Mouse (Mus musculus) MN1 (cell line): Measurements from ENCODE around the gene March10.

ENCODE experiments used
- DNase-seq: peaks from one replicate; pipeline ENCODE4 v3.0.0-alpha.2; 2016; ENCODE audit warnings: low spot score

The March10 gene

DNA sequence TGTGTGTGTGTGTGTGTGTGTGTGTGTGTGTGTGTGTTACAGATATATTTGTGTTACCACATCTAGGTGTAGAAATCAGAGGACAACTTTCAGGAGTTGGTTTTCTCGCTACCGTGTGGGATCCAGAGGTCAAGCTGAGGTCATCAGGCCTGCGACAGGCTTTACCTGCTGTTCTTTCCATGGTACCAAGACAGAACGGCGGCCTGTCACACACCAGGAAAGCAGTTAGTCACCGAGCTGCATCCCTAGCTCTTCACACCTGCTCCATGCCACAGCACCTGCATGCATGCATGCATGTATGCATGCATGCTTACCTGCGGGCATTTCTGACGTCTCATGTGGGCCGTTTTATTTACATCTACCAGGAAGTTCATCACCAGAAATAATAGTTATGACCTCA is 9.0 kb upstream of the March10 start:
- no peak for DNase-seq

DNA sequence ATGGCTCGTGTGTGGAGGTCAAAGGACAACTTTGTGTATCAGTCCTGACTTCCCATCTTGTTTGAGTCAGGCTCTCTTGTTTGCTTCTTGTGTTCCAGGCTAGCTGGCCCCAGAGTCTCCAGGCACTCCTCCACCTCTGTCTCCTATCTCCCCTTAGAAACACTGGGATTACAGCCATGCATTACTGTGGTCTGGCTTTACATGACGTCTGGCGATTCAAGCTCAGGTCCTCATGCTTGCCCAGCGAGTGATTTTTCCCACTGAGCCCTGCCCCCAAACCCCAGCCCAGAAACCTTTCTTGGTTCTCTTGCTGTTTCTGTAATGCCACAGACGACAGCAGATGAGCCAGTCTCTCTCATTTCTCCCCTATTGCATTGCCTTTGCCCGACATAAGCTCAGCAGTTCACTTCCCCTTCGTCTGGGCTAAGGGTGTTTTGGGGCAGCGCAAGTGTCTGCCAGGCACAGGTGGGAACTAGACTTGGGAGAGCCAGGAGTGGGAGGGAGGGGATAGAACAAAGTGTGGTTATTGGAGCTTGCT is 8.0 kb upstream of the March10 start:
- DNase-seq = no peak

DNA sequence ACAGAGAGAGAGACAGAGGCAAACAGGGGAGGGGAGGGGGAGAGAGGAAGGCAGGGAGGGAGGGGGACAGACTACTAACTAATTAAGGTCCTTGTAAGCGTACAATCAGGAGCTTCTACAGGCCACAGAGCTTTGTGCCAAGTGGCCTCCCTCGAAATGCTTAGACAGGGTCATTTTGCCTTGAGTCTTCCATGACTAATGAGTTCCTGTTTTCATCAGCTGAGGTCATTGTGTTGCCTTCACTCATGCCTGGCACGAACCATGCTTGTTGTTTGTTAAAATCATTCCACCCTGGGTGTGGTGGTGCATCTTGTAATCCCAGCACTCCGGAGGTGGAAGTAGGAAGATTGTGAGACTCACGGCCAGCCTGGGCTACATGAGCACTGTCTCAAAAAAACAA is 3.4 kb upstream of the March10 start:
- peak; percentile 46 for DNase-seq

DNA sequence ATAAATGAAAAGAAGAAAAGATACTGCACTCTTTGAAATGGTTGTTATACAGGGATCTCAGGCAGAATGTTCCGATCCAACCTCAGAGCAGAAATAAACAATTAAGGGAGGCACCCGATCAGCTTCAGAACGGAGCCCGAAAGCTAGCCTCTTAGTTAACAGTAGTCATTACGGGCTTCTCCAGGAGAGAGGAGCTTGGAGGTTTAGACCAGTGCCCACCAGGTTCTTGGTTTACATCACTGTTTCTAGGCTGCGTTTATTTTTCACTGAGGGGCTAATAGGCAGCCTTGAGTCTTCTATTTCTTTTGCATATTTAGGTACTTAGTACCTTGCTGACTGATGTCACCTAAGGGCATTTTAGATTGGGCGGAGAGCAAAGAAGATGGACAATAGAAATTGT is 506 bp upstream of the March10 start:
- DNase-seq = no peak

DNA sequence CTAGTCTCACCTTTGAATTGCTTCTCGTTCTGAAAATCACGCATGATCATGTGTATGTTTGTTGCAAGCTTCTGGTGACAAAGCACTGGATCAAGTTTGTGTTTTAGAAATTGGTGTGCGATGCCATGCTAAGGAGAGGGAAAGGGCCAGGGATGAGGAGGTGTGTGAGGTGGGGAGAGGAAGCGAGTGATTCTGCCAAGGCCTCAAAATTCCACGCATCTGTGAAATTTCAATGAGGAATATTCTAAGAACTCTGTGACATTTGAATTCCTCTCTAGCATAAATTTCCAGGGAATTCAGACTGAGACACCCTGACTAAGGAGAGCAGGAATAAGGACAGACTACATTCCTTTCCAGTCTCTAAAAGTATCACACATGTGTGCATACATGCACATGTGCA is 1.4 kb downstream of the March10 start:
- DNase-seq = no peak

DNA sequence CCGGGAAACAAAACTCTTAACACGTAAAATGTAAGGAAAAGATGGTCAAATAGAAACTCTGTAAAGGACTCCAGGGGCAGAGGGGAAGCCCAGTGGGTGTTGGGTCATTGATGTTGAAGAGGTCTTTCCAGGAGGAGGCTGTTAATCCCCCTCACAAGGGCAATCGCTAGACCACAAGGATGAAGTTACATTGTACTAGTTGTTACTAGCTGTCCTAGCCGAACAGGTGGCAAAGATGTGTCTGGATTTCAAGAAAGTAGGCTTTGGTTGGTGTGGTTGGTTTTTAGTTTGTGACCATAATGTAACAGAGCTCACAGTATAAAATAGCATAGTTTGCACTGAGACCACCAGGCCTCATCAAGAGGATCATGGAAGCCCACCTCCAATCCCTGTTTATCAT is 3.5 kb downstream of the March10 start:
- no peak for DNase-seq

DNA sequence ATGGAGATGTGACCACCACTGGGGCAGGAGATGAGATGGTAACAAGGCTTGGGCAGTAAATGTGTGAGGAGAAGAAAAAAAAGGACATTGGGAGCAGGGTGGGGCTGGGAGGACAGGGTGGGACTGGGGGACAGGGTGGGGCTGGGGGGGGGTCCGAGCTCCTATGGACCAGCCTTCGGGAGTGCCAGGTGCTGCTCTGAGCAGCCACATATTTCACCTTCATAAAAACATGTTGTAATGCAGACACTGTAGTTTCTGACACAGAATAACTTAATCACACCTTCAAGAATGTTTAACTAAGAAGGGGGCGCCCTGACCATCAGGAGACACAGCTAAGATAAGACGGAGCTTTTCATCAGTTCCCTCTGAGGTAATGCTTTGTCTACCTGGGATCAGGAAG is 4.0 kb downstream of the March10 start:
- no peak for DNase-seq

DNA sequence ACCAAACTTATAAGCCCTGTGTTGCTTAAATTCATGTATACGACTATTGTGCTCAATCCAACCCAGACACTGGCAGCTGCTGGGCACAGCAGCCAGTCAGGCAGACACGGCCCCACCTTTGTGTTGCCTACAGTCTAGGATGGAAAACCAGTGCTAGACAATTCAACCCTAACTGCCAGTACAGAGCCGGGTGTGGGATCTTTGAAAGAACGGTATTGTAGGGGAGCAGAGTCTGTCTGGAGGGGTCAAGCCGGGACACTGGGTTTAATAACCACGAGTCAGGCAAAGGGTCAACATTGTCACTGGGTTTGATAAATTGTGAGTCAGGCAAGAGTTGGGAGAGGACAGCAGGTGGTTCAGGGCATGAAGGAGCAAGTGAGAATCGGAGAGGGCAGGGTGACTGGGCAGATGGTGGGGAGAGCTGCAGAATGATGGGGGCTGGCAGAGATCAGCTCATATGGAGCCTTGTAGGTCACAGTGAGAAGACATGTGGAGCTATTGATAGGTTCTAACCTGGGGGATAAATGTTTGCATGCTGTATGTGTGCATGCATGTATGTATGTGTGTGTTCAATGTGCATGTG is 4.9 kb downstream of the March10 start:
- no peak for DNase-seq

DNA sequence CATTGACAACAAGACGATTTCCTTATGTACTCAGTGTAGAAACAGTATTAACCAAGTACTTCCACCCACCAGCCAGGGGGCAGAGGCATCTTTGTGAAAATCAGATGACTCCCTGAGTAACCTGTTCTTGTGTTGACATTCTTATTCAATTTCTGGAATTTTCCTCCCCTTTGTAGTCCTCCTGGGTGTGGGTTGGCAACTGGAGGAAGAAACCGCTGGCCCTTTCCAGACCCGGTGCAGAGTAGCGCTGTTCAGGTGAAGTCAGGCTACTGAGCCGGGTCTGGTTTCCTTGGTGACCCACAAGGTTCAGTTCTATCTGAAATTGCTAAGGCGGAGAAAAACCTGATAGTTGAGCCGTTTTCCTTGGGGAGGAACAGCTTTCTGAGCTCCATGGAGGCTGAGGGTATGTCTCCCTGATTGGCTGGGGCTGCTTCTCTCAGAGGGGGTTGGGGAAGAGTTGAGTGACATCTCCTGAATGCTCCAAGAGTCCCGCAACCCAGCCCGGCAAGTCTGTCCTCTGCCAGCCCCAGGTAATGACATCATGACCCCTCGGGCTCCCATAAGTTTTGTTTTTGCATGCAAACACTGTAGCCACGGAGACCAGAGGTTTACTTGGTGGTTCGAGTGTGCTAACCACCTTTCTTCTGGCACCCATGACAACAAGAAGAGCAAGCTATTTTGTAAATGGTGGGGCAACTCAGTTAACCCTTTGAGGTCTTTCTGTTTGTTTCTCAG is 6.8 kb downstream of the March10 start:
- DNase-seq = no peak

DNA sequence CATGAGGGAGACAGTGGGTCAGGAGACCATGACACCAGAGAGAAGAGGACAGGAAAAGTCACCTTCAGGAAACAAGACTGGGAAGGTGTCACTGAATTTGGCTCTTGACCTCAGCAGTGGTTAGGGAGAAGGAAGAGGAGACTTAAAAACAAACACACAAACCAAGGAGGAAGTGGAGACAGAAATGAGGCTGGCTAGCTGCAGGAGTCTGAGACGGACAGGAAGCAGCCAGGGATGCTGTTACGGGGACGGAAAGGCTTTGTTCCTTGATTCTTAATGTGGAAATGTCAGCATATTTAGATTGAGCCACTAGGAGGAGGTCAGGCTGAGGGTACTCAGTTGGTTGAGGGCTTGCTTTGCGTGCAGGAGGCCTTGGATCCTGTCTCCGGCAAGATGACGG is 8.9 kb downstream of the March10 start:
- DNase-seq = no peak

DNA sequence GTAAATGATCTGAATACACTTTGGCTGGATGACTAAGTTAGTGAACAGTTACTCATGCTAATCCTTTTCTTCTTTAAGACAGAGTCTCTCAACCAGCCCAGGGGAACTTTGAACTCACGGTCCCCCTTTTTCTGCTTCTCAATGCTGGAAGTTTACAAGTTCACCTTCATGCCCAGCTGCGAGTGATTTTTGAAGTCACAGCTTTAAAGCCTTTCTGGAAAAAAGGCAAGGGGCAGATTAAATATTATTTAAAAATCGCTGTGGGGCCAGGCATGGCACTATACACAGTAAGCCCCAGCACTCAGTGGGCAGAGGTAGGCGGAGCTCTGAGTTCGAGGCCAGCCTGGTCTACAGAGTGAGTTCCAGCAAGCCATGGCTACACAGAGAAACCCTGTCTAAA is 10.3 kb downstream of the March10 start:
- DNase-seq = no peak

DNA sequence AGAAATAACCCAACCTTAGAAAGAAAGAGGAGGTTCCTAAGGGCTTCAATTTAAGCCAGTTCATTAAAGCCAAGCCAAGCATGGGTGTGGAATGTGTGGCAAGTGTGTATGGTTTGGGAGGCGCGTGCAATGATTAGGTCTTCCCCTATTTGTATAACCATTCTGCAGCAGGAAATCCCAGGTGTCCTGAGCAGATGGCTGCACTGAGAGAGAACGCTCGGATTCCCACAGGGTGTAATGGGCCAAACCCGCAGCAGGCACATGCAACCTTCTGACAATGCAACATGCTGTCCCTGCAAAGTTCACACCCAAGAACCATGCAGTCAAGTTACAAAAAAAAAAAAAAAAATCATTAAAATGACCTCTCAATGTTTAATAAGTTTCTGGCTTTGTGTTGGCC is 10.8 kb downstream of the March10 start:
- DNase-seq = no peak

DNA sequence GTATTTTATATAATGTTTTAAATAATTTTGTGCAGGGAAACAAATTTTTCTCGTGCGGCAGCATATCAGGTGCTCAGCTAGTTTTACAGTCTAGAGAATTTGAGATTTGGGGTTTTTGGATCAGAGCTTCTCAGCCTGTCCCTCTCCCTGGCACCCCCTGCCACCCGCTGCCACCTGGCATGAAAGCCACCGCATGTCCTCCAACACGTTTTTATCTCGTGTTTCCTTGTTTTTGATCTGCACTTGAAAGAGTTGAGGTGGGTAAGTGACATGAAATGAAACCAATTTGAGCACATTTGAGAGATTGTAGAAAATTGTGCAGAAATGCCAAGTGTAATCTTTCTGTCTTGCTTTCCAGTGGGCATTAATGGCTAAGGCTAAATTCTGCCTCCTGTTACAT is 11.6 kb downstream of the March10 start:
- DNase-seq = no peak

DNA sequence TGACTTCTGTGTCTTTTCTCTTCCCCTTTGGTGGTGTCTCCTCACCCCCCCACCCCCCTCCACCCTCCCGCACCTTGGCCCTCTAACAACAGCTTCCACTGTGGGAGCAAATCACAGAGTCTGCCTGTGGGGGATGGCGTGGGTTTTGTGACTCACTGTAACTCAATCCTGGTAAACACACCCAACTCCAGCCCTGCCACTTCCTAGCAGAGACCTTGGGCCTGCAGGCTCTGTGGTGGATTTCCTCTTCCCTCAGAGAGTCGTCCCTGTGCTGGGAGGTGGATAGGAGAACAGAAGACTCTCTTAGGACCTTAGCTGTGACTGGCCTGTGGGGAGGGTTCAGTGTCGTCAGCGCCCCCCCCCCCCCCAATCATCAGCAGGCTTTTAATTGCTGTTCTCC is 13.0 kb downstream of the March10 start:
- DNase-seq = no peak

DNA sequence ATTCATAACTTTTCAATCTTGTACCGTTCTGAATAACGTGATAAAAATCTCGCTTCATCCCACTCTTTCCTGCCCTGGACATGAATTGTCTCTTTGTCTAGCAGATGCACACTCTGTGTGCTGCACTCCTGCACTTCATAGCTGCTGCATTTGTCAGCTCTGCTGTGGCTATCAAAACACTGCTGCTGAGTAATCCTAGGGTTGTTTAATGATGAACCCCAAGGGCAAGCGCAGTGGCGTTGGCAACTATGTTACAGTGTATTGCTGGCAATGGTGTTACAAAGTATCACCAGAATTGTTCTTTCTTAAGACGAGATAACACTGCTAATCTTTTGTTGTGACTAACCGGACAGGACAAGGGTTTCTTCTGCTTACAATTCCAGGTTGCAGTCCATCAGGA is 16.7 kb downstream of the March10 start:
- no peak for DNase-seq

DNA sequence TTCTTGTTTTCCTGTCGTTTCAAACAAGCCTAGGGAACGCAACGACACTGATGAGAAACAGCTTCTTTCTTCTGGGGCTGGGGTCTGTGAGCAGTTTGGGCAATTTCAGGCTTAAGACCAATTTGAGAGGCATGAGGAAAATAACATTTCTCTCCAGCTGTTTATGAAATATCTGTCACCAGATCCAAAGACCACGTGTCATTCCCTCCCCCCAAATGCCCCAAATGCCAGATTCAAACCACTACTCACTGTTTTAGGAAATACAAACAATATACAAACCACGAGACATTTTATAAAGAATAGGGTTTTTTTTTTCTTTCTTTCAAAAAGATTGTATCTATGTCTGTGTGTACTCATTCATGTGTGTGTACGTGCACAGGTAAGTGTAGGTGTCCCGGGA is 17.6 kb downstream of the March10 start:
- no peak for DNase-seq

DNA sequence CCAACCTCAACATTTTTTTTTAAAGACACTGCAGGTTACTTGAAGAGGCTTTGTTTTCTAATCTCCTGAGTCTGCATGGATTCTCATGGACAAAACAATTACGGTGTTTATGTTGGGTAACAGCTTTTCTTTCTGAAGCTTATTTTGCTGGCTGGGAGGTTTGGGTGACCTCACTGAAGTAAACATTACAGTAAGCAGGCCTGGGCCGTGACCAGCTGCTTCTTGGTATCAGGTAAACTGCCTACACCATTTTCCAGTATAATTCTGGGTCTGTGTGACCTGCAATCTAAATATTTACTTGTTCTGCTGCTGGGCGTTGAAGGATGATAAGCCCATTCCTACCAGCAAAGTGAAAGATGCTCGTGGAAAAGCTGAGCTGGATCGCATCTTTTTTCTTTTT is 30.1 kb downstream of the March10 start:
- no peak for DNase-seq

DNA sequence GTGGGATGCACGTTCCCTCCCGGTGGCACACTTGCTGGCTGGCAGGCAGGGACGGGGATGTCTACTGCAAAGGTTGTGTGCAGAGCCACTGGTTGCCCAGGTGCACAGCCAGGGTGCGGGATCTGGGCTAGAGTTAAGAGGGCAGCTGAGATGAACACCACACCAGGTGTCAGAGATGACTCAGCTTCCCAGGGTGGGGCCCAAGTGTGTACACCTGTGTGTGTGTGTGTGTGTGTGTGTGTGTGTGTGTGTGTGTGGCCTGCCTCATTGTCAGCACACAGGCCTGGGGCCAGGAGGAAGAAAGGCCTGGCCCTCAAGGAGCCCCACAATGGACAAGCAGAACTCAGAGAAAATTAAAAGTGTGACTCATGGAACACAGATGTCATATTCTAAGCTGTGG is 31.9 kb downstream of the March10 start:
- no peak for DNase-seq

DNA sequence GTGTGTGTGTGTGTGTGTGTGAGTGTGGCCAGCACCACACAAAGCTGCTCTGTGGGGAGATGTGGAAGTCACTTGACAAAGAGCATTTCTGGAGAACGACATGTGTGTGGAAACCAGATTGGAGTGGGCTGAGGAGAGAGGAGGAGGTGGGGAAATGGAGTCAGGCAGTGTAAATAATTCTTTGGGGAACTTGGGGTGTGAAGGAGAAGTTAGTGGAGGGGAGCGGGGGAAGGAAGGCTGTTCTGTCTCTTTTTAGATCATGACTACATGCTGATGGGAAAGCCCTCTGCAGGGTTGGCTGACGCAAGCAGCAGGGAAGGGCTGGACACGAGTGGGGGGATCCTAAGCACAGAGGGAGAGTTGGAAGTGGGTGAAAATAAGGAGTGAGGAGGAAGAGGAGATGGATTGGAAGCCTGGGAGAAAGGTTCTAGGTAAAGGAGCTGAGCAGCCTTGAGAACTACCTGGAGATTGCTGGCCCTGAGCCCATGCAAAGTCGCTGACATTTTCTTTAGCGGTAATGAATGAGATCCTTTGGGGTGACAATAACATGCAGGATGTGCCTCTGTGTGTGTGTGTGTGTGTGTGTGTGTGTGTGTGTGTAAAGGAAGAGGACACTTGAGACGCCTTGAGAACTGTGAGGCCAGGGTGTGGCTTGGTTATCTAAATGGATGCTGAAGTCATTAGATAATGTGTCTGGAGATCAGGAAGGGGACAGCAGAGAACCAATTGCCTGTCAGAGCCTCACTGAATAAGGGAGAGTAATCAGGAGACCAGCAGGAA is 35.7 kb downstream of the March10 start:
- no peak for DNase-seq

DNA sequence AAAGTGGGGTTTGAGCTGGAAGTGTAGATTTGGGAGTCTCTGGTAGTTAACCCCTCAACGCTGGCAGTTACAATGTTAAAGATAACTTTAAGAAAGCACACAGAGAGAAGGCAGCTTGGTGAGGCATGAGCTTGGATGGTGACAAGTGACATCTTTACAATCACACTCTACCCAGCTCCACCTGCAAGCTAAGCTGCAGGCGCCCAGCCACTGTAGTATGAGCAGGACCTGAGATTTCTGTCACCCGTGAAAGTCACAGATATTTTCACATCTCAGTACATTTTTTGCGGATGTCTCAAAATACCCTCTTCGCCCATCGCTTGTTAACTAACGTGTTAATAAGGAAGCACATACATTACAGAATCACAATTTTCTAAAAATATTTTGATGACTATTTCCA is 36.6 kb downstream of the March10 start:
- DNase-seq = no peak

DNA sequence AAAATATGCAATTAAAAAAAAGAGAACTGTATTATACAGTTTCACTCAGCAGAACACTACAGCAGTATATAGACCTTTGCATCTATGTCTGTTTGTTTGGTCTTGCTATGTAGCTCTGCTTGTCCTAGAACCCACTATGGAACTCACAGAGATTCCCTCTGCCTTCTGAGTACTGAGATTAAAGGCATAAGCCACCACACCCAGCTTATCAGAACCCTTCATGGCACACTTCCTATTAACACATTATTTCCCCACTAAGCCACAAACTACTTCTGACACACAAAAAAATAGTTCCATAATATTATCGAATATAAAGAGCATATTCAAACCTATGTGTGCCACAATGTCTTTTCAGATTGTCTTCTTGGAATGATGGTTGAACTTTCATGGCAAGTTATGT is 42.5 kb downstream of the March10 start:
- no peak for DNase-seq

DNA sequence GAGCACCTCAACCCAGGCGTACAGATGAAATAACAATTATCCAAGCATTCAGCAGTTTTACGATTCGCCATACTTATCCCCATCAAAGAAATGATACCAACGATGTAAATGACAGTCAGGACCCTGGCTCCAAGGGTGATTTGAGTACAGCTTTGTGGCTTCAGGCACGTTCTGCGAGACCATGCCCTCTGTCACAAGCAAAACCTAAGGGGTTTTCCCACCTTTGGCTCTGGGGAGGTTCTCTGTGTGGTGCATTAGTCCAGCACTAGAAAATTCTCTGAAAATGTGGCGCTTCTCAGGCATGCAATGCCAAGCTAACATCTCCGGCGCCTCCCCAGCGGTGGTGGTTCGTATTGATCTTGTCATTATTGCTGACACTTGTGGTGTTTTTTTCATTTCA is 47.1 kb downstream of the March10 start:
- no peak for DNase-seq

DNA sequence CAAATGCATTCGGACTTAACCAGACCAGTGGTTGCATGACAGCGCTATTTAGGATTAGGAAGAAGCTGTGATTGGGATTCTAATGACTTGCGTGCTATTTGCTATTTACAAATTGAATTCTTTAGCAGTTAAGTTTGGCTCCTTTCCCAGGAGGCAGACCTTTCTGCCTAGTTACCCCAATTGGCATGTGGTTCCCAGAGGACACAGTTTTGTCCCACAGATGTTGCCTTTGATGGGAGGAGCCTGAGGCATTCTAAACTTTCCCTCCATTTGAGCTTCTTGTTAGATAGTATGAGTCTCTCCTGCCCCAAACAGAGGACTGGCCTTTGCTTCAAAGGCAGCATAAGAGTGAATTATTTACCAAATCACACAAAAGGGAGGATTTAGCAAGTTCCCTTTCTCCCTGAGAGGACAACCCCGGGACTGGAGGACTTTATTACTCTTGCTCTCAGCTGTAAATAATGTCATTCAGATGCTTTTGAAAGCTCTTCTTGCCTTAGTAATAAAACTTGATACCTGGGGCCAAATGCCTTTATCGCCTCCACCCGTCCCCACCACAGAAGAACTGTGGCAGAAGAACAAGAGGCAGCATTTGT is 48.6 kb downstream of the March10 start:
- no peak for DNase-seq
